Mouse (Mus musculus): ENCODE measurements around the gene Ldlrad3. TPM values are rescaled to one million over a fixed set of nuclear protein-coding genes. Genes with fewer than 3 reads are reported as not detected.

Gene Ldlrad3
- total and polyA plus RNA-seq, 3 experiments, result 3.3 to 4.8 (median 3.8) TPM

GRCm38 (mm10) chr2:101965515-101965914 is 220.7 kb downstream of the Ldlrad3 start:
- H3K4me3 ChIP-seq, result no peak overlapping the region
- no peaks in the 10 kb centered on the region for H3K36me3 ChIP-seq (ENCODE audit: control insufficient read depth, insufficient read depth, low read length)
- H3K79me2 ChIP-seq (replicated peaks; ENCODE audit: control insufficient read depth, insufficient read depth, low read length), result no peaks in the 10 kb centered on the region
- intact Hi-C loops (cut with DNase I), result no loop called here
- 76% methylated on average over 5 of the region's 5 CpGs for WGBS
- TF ChIP-seq CTCF (IDR thresholded peaks at IDR 0.05) (no peak), POLR2A (IDR thresholded peaks at IDR 0.05; ENCODE audit: insufficient read depth, low read depth, low read length) (no peak), EP300 (IDR thresholded peaks at IDR 0.05; ENCODE audit: insufficient read depth, low read depth, low read length) (no peak)
- H3K27ac ChIP-seq, result no peak overlapping the region
- H3K9ac ChIP-seq (ENCODE audit: low read depth, low read length), result no peak overlapping the region
- H3K27me3 ChIP-seq (ENCODE audit: control insufficient read depth, insufficient read depth, low read length), result no peaks in the 10 kb centered on the region
- no peak for DNase-seq
- H3K4me1 ChIP-seq (ENCODE audit: control insufficient read depth, insufficient read depth, low read length), result no peaks in the 10 kb centered on the region

- DNase-seq, result no peak
- Histone ChIP-seq H3K4me3 (no peak overlapping the region), H3K27me3 (ENCODE audit: control insufficient read depth, insufficient read depth, low read length) (no peaks in the 10 kb centered on the region), H3K36me3 (ENCODE audit: control insufficient read depth, insufficient read depth, low read length) (no peaks in the 10 kb centered on the region), H3K27ac (no peak overlapping the region), H3K79me2 (replicated peaks; ENCODE audit: control insufficient read depth, insufficient read depth, low read length) (no peaks in the 10 kb centered on the region), H3K4me1 (ENCODE audit: control insufficient read depth, insufficient read depth, low read length) (no peaks in the 10 kb centered on the region), H3K9ac (ENCODE audit: low read depth, low read length) (no peak overlapping the region)
- WGBS, result 82% methylated on average over 3 of the region's 3 CpGs
- intact Hi-C loops (cut with DNase I), result no loop called here
- TF ChIP-seq EP300 (IDR thresholded peaks at IDR 0.05; ENCODE audit: insufficient read depth, low read depth, low read length) (no peak), CTCF (IDR thresholded peaks at IDR 0.05) (no peak), POLR2A (IDR thresholded peaks at IDR 0.05; ENCODE audit: insufficient read depth, low read depth, low read length) (no peak)
These were observed 222.8 kb downstream of the Ldlrad3 start for GRCm38 (mm10) chr2:101963367-101963766.

GRCm38 (mm10) chr2:101962349-101962748 is 223.8 kb downstream of the Ldlrad3 start:
- TF ChIP-seq CTCF (IDR thresholded peaks at IDR 0.05) (no peak), EP300 (IDR thresholded peaks at IDR 0.05; ENCODE audit: insufficient read depth, low read depth, low read length) (no peak), POLR2A (IDR thresholded peaks at IDR 0.05; ENCODE audit: insufficient read depth, low read depth, low read length) (no peak)
- no peaks in the 10 kb centered on the region for H3K27me3 ChIP-seq (ENCODE audit: control insufficient read depth, insufficient read depth, low read length)
- 85% methylated on average over 7 of the region's 7 CpGs for WGBS
- H3K4me1 ChIP-seq (ENCODE audit: control insufficient read depth, insufficient read depth, low read length), result no peaks in the 10 kb centered on the region
- no peak overlapping the region for H3K27ac ChIP-seq
- H3K4me3 ChIP-seq, result no peak overlapping the region
- no peak for DNase-seq
- H3K36me3 ChIP-seq (ENCODE audit: control insufficient read depth, insufficient read depth, low read length), result no peaks in the 10 kb centered on the region
- H3K79me2 ChIP-seq (replicated peaks; ENCODE audit: control insufficient read depth, insufficient read depth, low read length), result no peaks in the 10 kb centered on the region
- intact Hi-C loops (cut with DNase I), result no loop called here
- no peak overlapping the region for H3K9ac ChIP-seq (ENCODE audit: low read depth, low read length)

- 97% methylated on average over 1 of the region's 1 CpGs for WGBS
- Histone ChIP-seq H3K36me3 (ENCODE audit: control insufficient read depth, insufficient read depth, low read length) (no peaks in the 10 kb centered on the region), H3K9ac (ENCODE audit: low read depth, low read length) (no peak overlapping the region), H3K27ac (no peak overlapping the region), H3K4me1 (ENCODE audit: control insufficient read depth, insufficient read depth, low read length) (no peaks in the 10 kb centered on the region), H3K4me3 (no peak overlapping the region), H3K27me3 (ENCODE audit: control insufficient read depth, insufficient read depth, low read length) (no peaks in the 10 kb centered on the region), H3K79me2 (replicated peaks; ENCODE audit: control insufficient read depth, insufficient read depth, low read length) (no peaks in the 10 kb centered on the region)
- intact Hi-C loops (cut with DNase I), result no loop called here
- DNase-seq, result no peak
- no peak for TF ChIP-seq POLR2A (IDR thresholded peaks at IDR 0.05; ENCODE audit: insufficient read depth, low read depth, low read length)
- TF ChIP-seq CTCF (IDR thresholded peaks at IDR 0.05), result no peak
- no peak for TF ChIP-seq EP300 (IDR thresholded peaks at IDR 0.05; ENCODE audit: insufficient read depth, low read depth, low read length)
These were observed 224.8 kb downstream of the Ldlrad3 start for GRCm38 (mm10) chr2:101961391-101961790.

GRCm38 (mm10) chr2:101960658-101961057 is 225.5 kb downstream of the Ldlrad3 start:
- no peak overlapping the region for H3K4me3 ChIP-seq
- no peaks in the 10 kb centered on the region for H3K4me1 ChIP-seq (ENCODE audit: control insufficient read depth, insufficient read depth, low read length)
- intact Hi-C loops (cut with DNase I), result no loop called here
- TF ChIP-seq EP300 (IDR thresholded peaks at IDR 0.05; ENCODE audit: insufficient read depth, low read depth, low read length) (no peak), POLR2A (IDR thresholded peaks at IDR 0.05; ENCODE audit: insufficient read depth, low read depth, low read length) (no peak), CTCF (IDR thresholded peaks at IDR 0.05) (no peak)
- no peak for DNase-seq
- 77% methylated on average over 8 of the region's 8 CpGs for WGBS
- no peaks in the 10 kb centered on the region for H3K36me3 ChIP-seq (ENCODE audit: control insufficient read depth, insufficient read depth, low read length)
- no peak overlapping the region for H3K27ac ChIP-seq
- H3K27me3 ChIP-seq (ENCODE audit: control insufficient read depth, insufficient read depth, low read length), result no peaks in the 10 kb centered on the region
- no peaks in the 10 kb centered on the region for H3K79me2 ChIP-seq (replicated peaks; ENCODE audit: control insufficient read depth, insufficient read depth, low read length)
- no peak overlapping the region for H3K9ac ChIP-seq (ENCODE audit: low read depth, low read length)

GRCm38 (mm10) chr2:101956125-101956524 is 230.1 kb downstream of the Ldlrad3 start:
- TF ChIP-seq CTCF (IDR thresholded peaks at IDR 0.05) (no peak), EP300 (IDR thresholded peaks at IDR 0.05; ENCODE audit: insufficient read depth, low read depth, low read length) (no peak), POLR2A (IDR thresholded peaks at IDR 0.05; ENCODE audit: insufficient read depth, low read depth, low read length) (no peak)
- Histone ChIP-seq H3K27ac (no peak overlapping the region), H3K36me3 (ENCODE audit: control insufficient read depth, insufficient read depth, low read length) (no peaks in the 10 kb centered on the region), H3K4me3 (no peak overlapping the region), H3K79me2 (replicated peaks; ENCODE audit: control insufficient read depth, insufficient read depth, low read length) (no peaks in the 10 kb centered on the region), H3K4me1 (ENCODE audit: control insufficient read depth, insufficient read depth, low read length) (no peaks in the 10 kb centered on the region), H3K9ac (ENCODE audit: low read depth, low read length) (no peak overlapping the region), H3K27me3 (ENCODE audit: control insufficient read depth, insufficient read depth, low read length) (no peaks in the 10 kb centered on the region)
- no peak for DNase-seq
- intact Hi-C loops (cut with DNase I), result no loop called here
- WGBS, result 67% methylated on average over 10 of the region's 10 CpGs
